Mouse (Mus musculus) 416B (cell line): ENCODE results near the gene Fto.
A peak's percentile ranks its signal among the peaks of the same experiment; 100 is the strongest.

ENCODE experiments used
- DNase-seq: peaks from one replicate; pipeline ENCODE4 v3.0.0; 2011; ENCODE audit warnings: low read depth

The Fto gene

DNA sequence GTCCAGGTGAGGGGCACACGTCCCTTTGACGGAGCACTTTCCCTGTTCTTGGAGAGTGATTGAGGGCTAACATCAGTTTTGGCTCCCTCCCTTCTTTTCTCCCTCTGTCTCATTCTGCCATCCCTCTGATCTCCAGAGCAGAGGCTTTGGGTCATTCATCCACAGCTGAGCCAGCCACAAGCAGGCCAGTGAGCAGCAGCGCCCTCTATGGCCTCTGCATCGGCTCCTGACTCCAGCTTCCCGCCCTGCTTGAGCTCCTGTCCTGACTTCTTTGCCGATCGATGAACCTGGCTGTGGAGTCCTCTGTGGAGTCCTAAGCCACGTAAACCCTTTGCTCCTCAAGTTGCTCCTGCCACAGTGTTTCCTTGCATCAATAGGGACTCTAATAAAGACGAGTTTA, 10.9 kb downstream of the Fto start:
- DNase-seq: no peak

DNA sequence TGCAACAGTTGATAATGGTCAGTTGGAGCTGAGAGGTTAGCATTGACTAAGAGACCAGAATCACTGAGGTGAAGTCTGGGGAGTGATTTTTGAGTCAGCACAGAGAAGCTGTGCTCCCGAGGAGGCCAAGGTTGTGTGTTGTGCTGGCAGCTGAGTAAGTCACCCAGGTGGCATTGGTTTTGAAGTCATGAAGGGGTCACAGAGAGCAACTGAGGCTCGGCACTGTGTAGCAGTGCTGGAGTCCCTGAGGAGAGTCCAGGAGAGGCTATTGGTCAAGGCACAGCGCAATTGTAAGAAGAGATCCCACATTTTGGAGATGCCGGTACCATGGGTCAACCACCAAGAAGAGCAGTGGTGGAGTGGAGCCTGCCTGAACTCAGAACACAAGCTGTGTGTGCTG, 11.6 kb downstream of the Fto start:
- DNase-seq: no peak

DNA sequence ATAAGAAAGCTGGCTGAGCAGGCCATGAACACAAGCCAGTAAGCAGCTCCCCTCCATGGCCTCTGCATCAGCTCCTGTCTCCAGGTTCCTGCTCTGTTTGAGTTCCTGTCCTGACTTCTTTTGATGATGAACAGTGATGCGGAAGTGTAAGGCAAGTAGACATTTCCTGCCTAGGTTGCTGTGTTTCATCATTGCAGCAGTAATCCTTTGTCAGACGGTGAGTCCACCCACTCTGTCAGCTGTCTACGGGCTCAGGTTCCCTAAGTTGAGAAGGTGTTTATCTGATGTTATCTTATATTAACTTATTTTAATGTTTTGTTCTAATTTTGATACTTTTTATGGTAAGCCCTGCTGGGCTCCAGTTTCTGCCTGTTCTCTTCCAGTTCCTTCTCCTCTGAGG, 12.7 kb downstream of the Fto start:
- DNase-seq: peak; percentile 40

DNA sequence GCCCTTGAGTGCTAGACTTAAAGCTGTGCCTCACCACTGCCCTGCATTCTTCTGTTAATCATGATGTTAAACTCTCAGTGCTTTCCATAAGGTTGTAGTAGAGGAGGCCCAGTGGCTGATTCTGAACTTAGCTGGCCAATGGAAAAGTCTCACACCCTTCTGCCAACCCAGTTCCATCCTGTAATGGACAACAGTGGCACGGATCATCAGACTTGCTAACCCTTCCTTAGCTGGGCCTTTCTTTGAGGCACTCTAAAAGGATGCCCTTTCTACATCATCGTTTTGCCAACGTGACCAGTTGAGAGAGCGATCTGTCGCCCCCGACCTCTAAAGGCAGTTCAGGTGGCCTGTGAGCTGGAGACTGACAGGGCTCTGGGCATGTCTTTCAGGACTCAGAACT, 13.6 kb downstream of the Fto start:
- no peak for DNase-seq

DNA sequence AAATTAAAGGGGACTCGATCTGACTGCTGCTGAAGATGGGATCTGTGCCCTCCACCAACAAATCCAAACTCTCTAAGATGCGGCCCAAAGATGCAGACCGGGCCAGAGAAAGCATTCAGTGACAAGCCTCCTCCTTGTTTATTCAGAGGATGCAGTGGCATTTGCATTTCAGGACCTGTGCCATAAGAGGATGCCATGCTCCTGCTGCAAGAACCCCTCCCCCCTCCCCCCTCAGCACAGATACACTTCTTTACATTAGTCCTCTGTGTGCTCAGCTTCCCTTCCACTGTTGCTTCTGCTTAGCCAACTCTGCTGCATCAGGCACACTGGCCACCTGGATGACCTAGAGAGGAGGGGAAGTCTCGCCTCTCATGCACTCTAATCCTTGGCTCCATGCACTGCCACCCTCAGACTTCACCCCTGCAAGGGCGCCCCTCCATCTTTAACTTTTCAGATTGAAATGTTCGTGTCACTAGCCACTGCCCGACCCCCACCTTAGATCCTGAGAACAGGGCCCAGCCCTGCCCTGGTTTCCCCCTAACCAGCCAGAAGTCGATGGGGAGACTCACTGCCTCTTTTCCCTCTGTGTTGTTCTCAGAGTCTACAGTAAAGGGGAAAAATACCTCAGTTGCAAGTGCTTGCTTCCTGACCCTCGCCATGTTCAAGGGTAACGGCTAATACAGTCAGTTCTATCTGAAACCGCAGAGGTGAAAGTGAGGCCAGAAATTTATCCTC, 14.3 kb downstream of the Fto start:
- no peak for DNase-seq

DNA sequence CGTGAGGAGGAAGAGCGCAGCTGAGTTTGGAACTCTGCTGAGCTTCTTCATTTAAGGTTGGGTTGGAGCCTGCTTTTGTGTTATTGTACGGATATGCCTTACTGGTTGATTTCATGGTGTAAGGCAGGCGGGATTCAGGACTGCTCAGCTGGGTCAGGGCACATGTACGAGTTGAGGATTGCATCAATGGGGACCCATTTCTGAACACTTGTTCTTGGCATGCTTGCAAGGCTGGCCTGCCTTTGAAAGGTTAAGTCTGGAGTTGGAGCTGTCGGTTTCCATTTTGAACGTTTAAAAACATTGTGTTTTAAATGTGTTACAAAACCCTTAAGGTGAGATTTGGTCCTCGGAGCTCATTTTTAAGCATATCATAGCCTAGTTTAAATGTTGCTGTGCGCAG, 15.7 kb downstream of the Fto start:
- no peak for DNase-seq

DNA sequence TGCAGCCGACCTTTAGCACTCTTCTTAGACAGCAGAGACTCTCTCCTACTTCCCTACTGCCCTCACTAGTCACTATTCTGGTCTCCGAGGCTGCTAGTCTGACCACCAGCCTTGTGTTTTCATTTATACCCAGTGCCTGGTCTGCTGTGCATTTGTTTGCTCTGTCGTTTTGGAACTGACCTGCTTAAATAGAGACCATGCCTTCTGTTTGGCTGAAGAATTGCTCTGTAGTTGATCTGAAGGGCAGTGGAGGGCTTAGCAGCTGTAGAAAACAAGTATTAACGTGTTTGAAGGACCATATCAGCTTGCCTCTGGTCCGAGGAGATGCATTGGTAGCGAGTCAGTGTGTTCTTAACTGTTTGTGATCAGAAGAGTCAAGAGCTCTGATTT, 16.1 kb downstream of the Fto start:
- no peak for DNase-seq

DNA sequence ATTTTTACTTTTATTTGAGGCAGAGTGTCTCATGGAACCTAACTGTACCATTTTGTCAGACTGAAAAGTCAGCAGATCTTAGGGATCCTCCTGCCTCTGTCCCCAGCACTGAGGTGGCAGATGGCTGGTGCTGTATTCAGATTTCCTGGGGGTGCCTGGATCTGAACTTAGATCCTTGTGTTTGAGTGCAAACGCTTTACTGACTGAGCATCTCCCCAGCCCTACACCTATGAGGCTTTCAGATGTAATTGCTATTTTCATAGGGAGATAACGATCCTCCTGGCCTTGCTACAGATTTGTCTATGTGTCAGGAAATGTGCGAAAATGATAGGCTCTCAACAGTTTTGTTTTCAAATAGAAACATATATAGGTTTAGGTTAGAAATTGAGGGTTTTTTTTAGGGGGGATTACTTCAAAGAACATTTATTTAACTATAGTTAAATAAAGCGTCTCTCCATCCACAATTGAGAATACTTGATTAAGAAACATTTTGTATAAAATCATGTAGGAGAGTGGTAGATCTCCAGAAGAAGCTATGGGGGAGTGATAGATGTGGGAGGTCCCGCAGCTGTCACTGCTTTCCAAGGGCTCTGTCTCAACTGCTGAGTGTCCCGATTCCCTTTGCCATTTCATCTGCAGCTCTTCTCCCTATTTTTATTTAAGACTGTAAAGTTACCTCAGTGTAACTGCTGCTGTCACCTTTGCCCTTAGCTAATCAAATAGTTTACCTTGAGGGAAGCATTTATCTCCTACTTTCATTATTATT, 25.2 kb downstream of the Fto start:
- DNase-seq: no peak

DNA sequence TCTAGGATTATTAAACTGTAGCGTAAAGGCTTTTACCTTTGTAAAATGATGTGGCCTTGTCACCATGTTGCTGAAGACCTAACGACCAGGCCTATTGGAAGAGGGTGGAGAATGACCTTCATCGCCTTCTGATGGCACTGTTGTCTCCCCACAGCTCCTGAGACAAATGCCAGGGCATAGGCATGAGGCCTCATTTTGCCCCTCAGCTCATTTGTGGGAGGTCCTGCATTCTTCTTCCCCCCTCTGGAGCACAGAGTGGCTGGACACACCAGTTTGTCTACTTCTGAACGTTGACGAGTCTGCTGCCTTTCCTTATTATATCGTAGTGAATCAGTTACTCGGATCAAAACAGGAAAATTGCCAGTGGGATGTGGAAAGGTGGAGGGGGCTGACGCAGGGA, 26.3 kb downstream of the Fto start:
- no peak for DNase-seq

DNA sequence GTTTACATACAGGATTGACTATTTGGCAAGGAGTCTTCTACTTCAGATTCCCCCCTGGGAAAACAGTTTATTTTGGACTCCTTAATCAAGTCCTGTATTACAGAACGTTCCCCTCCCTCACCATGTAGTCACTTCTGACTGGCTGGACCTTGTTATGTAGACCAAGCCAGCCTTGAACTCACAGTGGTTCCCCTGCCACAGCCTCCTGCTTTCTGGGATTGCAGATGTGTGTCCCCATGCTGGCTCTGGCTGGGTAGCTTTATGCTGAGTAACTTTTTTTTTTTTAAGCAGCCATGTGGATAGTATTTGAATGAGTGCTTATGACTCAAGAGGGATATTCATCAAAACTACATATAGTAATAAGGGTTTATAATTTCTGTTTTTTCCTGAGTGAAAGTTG, 27.4 kb downstream of the Fto start:
- DNase-seq: no peak

DNA sequence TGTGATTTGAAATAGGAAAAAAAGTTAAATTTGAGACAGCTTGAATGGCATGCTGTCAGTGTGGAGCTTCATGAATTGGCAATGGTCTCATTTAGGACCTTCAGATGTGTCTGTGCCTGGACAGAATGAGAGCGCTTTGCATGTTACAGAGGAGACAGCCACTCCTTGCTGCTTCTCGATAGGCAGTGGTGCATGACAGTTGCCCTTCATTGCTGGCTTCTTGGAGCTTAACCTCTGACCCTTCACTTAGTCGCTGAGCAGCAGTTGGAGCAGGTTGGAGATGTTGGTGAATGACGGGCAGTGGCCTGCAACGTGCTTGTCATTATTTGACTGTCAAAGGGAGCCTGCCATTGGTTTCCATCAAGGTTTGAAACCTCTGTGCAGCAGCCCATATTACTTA, 28.9 kb downstream of the Fto start:
- no peak for DNase-seq

DNA sequence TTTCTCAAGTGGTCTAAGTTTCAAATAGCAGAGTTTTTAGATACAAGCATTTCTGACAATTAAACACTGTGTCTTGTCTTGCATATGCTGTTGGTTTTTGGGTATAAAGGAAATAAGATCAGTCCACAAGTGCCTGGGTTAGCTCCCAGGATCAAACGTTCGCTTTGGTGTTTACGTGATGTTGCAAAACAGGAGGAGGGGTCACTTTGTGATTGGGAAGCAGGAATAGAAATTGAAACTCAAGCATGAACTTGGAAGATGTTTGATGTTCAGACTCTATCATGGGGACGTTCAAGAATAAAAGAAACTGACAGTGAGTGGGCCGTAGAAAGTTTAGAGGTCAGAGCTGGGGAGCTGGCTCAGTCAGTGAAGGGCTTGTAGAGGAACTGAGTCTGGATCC, 29.5 kb downstream of the Fto start:
- DNase-seq: no peak

DNA sequence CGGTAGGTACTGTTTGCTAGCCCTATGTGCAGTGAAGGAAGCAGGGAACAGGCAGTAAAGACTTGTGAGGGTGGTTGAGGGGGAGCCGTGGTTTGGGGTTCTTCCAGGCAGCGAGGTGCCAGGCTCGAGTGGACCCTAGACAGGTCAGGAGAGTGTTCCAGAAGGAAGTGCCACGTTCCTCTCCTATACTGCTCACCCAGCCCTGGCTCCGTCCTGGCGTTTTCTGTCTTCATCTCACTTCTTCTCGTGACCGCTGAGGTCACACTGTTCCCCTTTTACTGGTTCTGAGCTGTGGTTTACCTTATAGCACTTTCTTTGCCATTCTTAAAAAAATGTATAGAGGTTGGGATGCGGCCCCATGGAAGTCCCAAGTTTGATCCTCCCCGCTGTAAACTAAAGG, 31.3 kb downstream of the Fto start:
- no peak for DNase-seq

DNA sequence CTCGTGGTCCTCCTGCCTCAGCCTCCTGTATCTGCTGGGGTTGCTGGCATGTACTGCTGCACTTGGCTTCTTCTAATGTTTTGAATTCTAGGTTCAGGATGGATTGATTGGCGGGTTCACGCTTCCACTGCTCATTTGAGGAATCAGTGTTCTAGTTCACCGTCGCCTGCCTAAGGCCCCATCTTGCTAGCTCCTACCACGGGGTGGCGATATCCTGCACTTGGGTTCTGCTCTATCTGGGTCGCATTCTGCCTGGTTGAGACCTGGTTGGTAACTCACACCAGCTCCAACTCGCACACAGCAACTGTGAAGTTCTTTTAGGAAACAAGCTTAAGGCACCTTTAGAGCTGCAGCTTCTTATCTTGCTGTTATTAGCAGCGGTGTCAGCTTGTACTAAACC, 33.8 kb downstream of the Fto start:
- no peak for DNase-seq

DNA sequence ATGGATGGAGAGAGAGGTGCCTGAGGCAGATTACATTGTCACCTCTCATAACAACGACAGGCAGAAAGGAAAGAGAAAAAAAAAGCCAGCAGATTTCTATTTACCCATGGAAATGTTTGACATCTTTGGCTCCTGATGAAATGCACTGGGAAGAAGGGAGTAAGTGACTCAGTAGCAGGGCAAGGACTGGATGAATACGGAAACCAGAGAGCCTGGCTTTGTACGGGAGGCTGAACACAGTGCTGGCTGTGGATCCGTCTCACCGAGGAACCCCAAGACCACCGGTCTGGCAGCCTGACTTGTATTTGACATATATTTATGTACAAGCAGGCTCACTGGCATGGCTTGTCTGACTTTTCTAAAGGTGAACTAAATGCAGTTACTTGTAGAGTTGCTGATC, 34.3 kb downstream of the Fto start:
- DNase-seq: no peak

DNA sequence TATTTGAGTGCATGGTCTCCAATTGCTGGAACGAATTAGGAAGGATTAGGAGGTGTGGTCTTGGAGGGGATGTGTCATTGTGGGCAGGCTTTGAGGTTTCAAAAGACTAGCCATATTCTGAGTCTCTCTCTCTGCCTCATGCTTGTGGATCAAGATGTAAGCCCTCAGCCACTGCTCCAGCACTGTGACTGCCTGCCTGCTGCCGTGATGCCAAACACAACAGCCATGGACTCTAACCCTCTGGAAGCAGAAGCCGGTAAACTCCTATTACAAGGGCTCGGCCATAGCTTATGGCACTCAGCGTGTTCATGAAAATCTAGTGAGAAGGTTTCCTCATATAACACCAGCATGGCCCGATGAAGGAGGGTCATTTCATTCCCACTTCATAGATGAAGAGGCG, 36.5 kb downstream of the Fto start:
- no peak for DNase-seq

DNA sequence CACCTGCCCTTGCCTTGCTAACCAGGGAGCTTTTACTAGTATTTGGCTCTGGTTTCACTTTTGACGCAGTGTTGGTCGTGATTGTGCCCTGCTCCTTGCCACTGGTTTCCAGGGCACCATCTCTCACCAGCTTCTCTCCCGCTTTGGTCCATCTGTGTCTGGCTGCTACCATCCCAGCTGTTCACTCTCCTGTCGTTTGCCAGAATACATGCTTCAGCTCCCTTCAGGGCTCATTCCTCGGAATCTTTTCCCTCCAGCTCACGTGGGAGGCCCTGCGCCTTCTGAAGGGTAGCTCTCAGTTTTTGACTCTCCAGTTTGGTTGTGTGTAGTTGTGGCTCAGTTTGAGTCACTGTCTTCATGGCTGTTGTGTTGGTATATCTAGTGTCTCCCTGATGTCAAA, 37.3 kb downstream of the Fto start:
- no peak for DNase-seq

DNA sequence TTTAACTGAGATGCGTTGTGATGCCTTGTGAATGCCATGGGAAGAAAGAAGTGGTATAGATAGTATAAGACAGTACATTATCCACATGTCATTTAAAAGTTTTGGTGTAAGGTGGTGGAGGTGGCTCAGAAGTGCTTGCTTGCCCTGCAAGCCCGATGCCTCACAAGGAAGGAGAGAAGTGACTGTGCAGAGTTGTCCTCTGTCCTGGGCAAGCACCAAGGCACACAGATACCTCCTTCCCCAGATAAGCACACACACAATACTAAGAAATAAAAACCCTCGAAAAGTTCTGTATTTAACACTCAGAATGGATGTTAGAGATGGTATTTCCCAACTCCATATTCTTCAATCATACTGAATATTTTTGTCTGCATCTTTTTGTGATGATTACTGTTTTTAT, 39.3 kb downstream of the Fto start:
- DNase-seq: no peak

DNA sequence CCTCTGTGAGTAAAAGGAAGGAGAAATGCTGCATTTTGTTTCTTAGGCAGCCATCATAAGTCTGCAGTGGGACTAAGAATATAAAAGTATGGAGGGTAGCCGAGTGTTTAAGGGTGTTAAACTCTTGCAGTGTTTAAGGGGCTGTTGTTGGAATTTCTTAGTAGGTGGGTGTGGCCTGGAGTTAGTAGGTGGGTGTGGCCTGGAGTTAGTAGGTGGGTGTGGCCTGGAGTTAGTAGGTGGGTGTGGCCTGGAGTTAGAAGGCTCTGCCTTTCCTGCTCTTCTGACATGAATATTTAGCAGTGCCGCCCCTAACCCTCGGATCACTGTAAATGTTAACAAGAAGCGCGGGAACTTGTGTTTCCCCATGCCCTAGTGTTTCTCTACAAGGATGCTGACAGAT, 39.7 kb downstream of the Fto start:
- no peak for DNase-seq

DNA sequence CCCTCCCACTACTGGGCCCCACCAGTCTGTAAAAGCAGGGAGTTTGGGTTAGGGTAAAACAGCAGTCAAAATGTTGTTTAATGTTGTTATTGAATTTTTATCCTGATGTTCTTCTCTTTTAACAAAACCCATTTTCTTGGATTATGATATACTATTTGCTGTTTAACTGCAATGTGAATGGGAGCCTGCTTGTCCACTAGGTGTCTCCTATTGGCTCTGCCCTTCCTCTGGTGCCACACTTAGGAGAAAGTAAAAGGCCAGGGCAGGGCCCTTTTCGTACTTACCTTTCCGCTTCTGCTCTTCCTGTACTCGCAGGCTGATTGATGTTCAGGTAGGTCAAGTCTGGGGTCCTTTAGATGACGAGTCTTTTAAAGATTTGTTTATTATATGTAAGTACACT, 40.6 kb downstream of the Fto start:
- peak; percentile 32 for DNase-seq

DNA sequence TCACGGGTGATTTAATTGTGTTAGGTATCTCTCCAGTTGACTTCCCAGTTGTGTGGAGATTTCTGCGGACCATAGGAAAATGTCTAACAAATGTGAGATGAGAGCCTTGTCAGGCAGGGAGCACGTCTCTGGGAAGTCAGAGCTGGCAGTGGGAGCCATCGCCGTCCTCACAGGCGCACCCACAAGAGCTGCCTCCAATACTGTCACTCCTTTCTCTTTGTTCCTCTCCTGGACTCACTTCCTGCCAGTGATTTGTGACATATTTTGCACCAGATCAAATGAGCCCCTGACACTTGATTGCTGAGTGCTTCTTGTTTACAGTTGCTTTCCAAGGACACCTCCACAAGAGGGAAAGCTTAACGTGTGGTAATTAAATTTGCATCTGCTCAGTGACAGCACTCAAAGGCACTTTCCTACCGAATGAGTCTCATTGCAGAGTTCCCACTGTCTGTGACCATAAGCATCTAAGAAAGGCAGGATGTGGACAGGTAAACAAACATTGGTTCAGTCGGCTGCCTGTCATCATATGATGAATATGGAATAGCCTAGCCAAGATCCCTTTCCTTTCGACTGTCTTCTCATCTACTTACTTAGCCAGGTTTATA, 42.1 kb downstream of the Fto start:
- no peak for DNase-seq

DNA sequence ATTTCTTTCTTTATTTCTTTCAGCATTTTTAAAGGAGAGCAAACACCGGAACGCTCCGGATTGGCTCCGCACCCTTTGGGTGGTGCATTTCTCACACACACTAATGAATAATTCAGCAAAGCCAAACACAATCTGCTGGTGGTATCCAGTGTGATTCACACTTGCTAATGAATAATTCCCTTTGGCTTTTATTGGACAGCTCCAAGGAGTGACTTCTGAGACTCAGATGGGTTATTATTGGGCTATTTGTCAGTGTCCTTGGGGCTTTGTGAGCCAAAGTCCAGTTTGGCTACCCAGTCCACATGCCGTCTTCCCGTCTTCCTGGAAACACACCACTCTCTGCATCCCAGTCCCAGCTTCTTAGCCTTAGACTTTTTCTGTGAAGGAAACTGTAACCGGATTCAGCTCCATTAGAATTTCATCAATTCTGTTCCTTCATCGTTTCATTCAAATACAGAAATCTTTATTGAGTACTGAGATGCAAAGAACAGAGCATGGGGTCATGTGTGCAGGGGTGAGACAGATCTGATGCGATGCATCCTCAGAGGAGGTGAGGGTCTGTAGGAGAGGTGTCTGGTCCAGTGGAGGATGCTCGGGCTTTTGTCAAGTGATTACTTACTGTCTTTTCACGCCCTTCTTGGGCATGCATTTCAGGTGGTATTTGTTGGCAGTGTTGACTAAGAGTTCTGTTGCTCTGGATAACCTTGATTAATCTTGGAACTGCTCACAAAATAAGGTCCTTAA, 42.8 kb downstream of the Fto start:
- DNase-seq: no peak

DNA sequence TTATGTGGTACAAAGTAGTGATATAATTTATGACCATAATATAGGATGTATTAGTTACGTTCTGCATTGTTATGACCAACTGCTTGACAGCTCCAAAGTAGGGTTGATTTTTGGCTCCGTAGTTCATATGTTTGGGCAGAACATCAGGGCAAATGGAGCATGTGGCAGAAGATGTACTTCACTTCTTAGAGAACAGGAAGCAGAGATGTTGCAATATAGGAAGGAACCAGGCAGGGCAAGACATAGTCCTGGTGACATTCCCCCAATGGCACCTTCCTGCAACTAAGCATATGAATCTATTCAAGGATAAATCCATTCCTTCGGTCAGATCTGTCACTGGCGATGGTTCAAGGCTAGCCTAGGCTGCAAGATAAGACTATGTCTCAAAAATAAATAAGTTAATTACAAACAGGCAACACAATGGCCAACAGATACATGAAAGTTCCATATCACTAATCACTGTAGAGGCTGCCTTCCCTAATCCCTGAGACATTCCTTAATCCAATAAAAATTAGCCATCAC, 44.2 kb downstream of the Fto start:
- peak; percentile 56 for DNase-seq
